Mouse (Mus musculus) liver, embryonic 14.5 days (tissue): Measurements from ENCODE around the gene Emx2.

Experiments
- CTCF ChIP-seq: IDR thresholded peaks from 2 replicates; pipeline ENCODE4 v1.5.1; 2016; ENCODE audit warnings: antibody characterized with exemption, low read depth, control low read depth
- EP300 ChIP-seq: IDR thresholded peaks from 2 replicates; pipeline ENCODE4 v1.6.1; 2016; ENCODE audit warnings: antibody characterized with exemption, low read depth

GRCm38 (mm10) chr19:59418024-59418423 is 40.1 kb upstream of the Emx2 start:
- TF ChIP-seq EP300 (no peak), CTCF (peak; percentile 82)
